15 mouse cellular contexts compared by ENCODE assay signal in the genomic region with DNA sequence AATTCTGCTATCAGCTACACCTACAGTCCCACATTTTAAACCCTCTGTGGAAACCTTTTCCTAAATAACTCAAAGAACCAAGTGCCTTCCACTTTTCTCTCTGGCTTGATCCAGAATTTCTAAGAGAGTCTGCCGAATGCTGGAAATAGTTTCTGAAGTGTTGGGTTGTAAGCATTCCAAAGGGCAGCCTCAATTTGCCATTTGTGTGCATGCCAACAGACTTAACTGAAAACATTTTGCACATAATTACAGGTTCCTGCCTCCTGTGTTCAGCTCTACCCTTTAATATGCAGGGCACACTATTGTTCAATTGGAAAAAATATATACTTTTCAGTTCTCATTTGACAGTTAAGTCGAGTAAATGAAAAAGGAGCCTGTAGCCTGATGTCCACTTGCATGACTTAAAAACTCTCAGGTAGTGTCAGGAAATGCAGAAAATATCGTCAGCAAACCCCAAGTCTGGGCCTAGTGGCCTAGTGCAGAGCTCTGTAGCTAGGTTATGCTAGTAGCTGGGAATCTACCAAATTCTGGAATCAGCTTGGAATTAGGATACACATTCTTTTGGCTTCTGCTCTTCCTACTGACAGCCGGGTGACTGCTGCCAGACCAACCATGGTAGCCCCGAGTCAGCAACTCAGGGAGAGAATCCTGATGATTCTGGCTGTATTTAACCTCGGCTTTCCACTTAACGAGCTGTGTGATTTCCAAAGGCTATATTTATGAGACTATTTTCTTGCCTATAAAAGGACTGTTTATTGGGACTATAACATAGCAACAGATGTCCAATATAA. TPM values are rescaled to one million over a fixed set of nuclear protein-coding genes. Genes with fewer than 3 reads are reported as not detected.
DNase-seq lines count a peak whose midpoint lies in the region; ATAC-seq and TF ChIP-seq lines count a peak whose summit lies in the region.
"Had no signal": no experiment of that assay in that cellular context is flagged by ENCODE, and none has a peak within 500 bp of the region (broad histone marks: within the 10 kb centered on the region; RNA-seq: fewer than 3 reads in every experiment).

No protein-coding gene starts in this region.

- TF ChIP-seq CTCF in gastrocnemius, adult 2 months (IDR thresholded peaks at IDR 0.05), result no peak

- peak overlapping the region; percentile 6; the same call in 1 of the 2 replicates for H3K27ac ChIP-seq in gastrocnemius, adult 2 months
- H3K27ac ChIP-seq in limb, embryonic 13.5 days, result no peak overlapping the region
- no peak overlapping the region for H3K27ac ChIP-seq in limb, embryonic 10.5 days
- H3K27ac ChIP-seq: hindbrain, embryonic 10.5 days had no signal

- ATAC-seq in limb, embryonic 13.5 days (ENCODE audit: low FRiP score, low read depth), result peak; percentile 25; the same call in 1 of the 2 replicates
- ATAC-seq: activated CD4-positive, CD25-positive, alpha-beta regulatory T cell, adult 4 months had no signal

- no peak overlapping the region for H3K4me2 ChIP-seq in limb, embryonic 13.5 days (replicated peaks)

- WGBS in limb, embryonic 13.5 days, result 21% methylated on average over 7 of the region's 7 CpGs
- 51% methylated on average over 7 of the region's 7 CpGs for WGBS in limb, embryonic 10.5 days

- no peaks in the 10 kb centered on the region for H3K9me3 ChIP-seq in limb, embryonic 13.5 days
- H3K9me3 ChIP-seq in limb, embryonic 10.5 days (replicated peaks), result no peaks in the 10 kb centered on the region
- H3K9me3 ChIP-seq: hindbrain, embryonic 10.5 days had no signal

- H3K9ac ChIP-seq in limb, embryonic 13.5 days, result no peak overlapping the region

- no peaks in the 10 kb centered on the region for H3K36me3 ChIP-seq in limb, embryonic 13.5 days
- H3K36me3 ChIP-seq in limb, embryonic 10.5 days, result no peaks in the 10 kb centered on the region
- H3K36me3 ChIP-seq: hindbrain, embryonic 10.5 days had no signal

- DNase-seq in gastrocnemius, adult 2 months, result no peak
- no peak for DNase-seq in gastrocnemius, postnatal 10 days
- DNase-seq in limb, embryonic 10.5 days (ENCODE audit: low spot score), result no peak
- peak; percentile 63 for DNase-seq in Muller cell, postnatal 12 days (ENCODE audit: inconsistent ontology term)
- peak; percentile 59 to 63 for DNase-seq in cerebellum, postnatal 10 days
- DNase-seq in left cerebral cortex, adult 8-10 months (ENCODE audit: low spot score in 2 of 2), result no peak
- DNase-seq in layer of hippocampus, postnatal 25 days (ENCODE audit: extremely low spot score in 1 of 2, low spot score in 1 of 2), result no peak
- DNase-seq: kidney, adult 8-10 months; layer of hippocampus, adult 9-11 months had no signal

- intact Hi-C loops in gastrocnemius, adult 2 months (cut with DNase I), result no loop called here

- H3K4me1 ChIP-seq in limb, embryonic 13.5 days, result peaks cover 35% of the 10 kb centered on the region
- peaks cover 42% of the 10 kb centered on the region for H3K4me1 ChIP-seq in limb, embryonic 10.5 days

- no peak overlapping the region for H3K4me3 ChIP-seq in gastrocnemius, adult 2 months
- no peak overlapping the region for H3K4me3 ChIP-seq in limb, embryonic 13.5 days
- no peak overlapping the region for H3K4me3 ChIP-seq in limb, embryonic 10.5 days
- H3K4me3 ChIP-seq: hindbrain, embryonic 10.5 days; myocyte had no signal

- H3K27me3 ChIP-seq in limb, embryonic 13.5 days, result peaks cover 49% of the 10 kb centered on the region
- H3K27me3 ChIP-seq in limb, embryonic 10.5 days (ENCODE audit: low read depth, poor library complexity, severe bottlenecking), result 0 out of 2 replicates have a peak, but pooled peaks cover 3% of the 10 kb centered on the region

RNA-seq across cellular contexts. Expression of gene Pip4k2a, which starts 50.1 kb away (rescaled TPM):
- total RNA-seq in gastrocnemius, adult 2 months (2021), result 1 to 10 TPM; 3.1 to 4.5 TPM
- 10 to 100 TPM; 13.6 to 13.8 TPM for total RNA-seq in gastrocnemius, postnatal 10 days (2021)
- 8.5 and 8.6 TPM in 2 replicates for polyA plus RNA-seq in limb, embryonic 13.5 days (2015; fragmentation: Nextera tagmentation; extraction: Ambion mirVana)
- polyA plus RNA-seq in limb, embryonic 10.5 days (2016; fragmentation: Nextera tagmentation; extraction: Ambion mirVana), result 5.6 and 6.7 TPM in 2 replicates
- total RNA-seq in left cerebral cortex, adult 8-10 months (2022), result 10 to 100 TPM; 61.9 to 66.5 (median 64.9) TPM
- total RNA-seq in layer of hippocampus, postnatal 25 days (2021), result 10 to 100 TPM; 47.9 to 54.1 TPM

RNA-seq across cellular contexts. Expression of gene 4930426L09Rik, which starts 50.3 kb away (rescaled TPM):
- not detected for total RNA-seq in gastrocnemius, adult 2 months (2021)
- under 1 TPM; 0.21 to 0.36 TPM for total RNA-seq in gastrocnemius, postnatal 10 days (2021)
- 0.38 and 0.42 TPM in 2 replicates for polyA plus RNA-seq in limb, embryonic 13.5 days (2015; fragmentation: Nextera tagmentation; extraction: Ambion mirVana)
- polyA plus RNA-seq in limb, embryonic 10.5 days (2016; fragmentation: Nextera tagmentation; extraction: Ambion mirVana), result 0.20 and 0.25 TPM in 2 replicates
- 1 to 10 TPM; 1.1 to 2.5 (median 1.2) TPM for total RNA-seq in left cerebral cortex, adult 8-10 months (2022)
- 1 to 10 TPM; 1.2 to 1.3 TPM for total RNA-seq in layer of hippocampus, postnatal 25 days (2021)
- total RNA-seq: gastrocnemius, adult 8-10 months; liver, adult 2 months had no signal

Comparison
In these comparisons a context has a peak if more than half of its experiments do, and no peak if none do; other contexts are left out.
1. DNase-seq: peak in Muller cell, postnatal 12 days (single experiment) and cerebellum, postnatal 10 days (2 of 2); none in gastrocnemius, adult 2 months (single experiment), gastrocnemius, postnatal 10 days (single experiment), limb, embryonic 10.5 days (single experiment), left cerebral cortex, adult 8-10 months (0 of 2) and layer of hippocampus, postnatal 25 days (0 of 2).